ENCODE assay signal across 8 mouse cellular contexts in the genomic region with DNA sequence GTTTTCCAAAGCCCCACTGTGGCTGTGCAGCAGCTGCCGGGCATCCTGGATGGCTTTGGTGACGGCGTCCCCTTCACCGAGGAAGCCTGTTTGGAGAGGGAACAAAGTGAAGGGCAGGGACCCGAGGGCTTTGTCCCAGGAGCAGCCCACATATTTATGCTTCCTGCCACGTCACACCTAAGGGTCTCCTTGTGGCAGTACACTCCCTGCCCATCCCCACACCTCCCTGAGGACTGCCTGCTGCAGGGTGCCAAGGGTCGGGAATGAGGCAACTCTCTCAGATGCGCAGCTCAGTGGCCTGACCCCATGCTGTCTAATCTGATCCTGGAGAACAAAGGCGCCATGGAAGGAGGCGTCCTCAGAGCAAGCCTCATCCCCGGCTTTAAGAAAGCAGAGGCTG. TPM values are rescaled to one million over a fixed set of nuclear protein-coding genes. Genes with fewer than 3 reads are reported as not detected.
A peak's percentile ranks its signal among the peaks of the same experiment; 100 is the strongest.
DNase-seq lines count a peak whose midpoint lies in the region; ATAC-seq and TF ChIP-seq lines count a peak whose summit lies in the region.
"Had no signal": no experiment of that assay in that cellular context is flagged by ENCODE, and none has a peak within 500 bp of the region (broad histone marks: within the 10 kb centered on the region; RNA-seq: fewer than 3 reads in every experiment).

No protein-coding gene starts in this region.

- 70% methylated on average over 11 of the region's 11 CpGs for whole genome bisulfite sequencing in intestine, embryonic 16.5 days
- WGBS in intestine, embryonic 15.5 days: 70% methylated on average over 11 of the region's 11 CpGs
- WGBS in embryonic facial prominence, embryonic 10.5 days: 46% methylated on average over 11 of the region's 11 CpGs
- 36% methylated on average over 11 of the region's 11 CpGs for WGBS in forebrain, embryonic 16.5 days
- WGBS in liver, postnatal 0 days (ENCODE audit: insufficient replicate concordance): 76% methylated on average over 11 of the region's 11 CpGs

- H3K27me3 ChIP-seq in intestine, embryonic 16.5 days (replicated peaks; ENCODE audit: control insufficient read depth, insufficient read depth, low read length): no peaks in the 10 kb centered on the region
- H3K27me3 ChIP-seq in intestine, embryonic 15.5 days (replicated peaks): no peaks in the 10 kb centered on the region
- no peaks in the 10 kb centered on the region for H3K27me3 ChIP-seq in embryonic facial prominence, embryonic 10.5 days (replicated peaks; ENCODE audit: low read depth, poor library complexity, severe bottlenecking)
- no peaks in the 10 kb centered on the region for H3K27me3 ChIP-seq in forebrain, embryonic 16.5 days (replicated peaks; ENCODE audit: control insufficient read depth, insufficient read depth, low read length)
- H3K27me3 ChIP-seq in liver, postnatal 0 days (ENCODE audit: insufficient read depth, low read length): no peaks in the 10 kb centered on the region
- H3K27me3 ChIP-seq: embryonic facial prominence, embryonic 15.5 days had no signal

- no peak overlapping the region for H3K4me3 ChIP-seq in intestine, embryonic 16.5 days (ENCODE audit: low read length)
- no peak overlapping the region for H3K4me3 ChIP-seq in intestine, embryonic 15.5 days (replicated peaks)
- H3K4me3 ChIP-seq in embryonic facial prominence, embryonic 10.5 days: peak overlapping the region; percentile 22; the same call in 1 of the 2 replicates
- H3K4me3 ChIP-seq in forebrain, embryonic 16.5 days (replicated peaks; ENCODE audit: low read length): no peak overlapping the region
- no peak overlapping the region for H3K4me3 ChIP-seq in liver, postnatal 0 days (ENCODE audit: low read depth, low read length)

- H3K9me3 ChIP-seq in intestine, embryonic 16.5 days (ENCODE audit: control insufficient read depth, low read length): no peaks in the 10 kb centered on the region
- no peaks in the 10 kb centered on the region for H3K9me3 ChIP-seq in intestine, embryonic 15.5 days
- no peaks in the 10 kb centered on the region for H3K9me3 ChIP-seq in embryonic facial prominence, embryonic 10.5 days
- no peaks in the 10 kb centered on the region for H3K9me3 ChIP-seq in forebrain, embryonic 16.5 days (ENCODE audit: control insufficient read depth, low read length)
- H3K9me3 ChIP-seq in liver, postnatal 0 days (ENCODE audit: low read length): no peaks in the 10 kb centered on the region
- H3K9me3 ChIP-seq: embryonic facial prominence, embryonic 15.5 days had no signal

- no peak for TF ChIP-seq CTCF in liver, postnatal 0 days (IDR thresholded peaks at IDR 0.05; ENCODE audit: low read depth)

- H3K9ac ChIP-seq in intestine, embryonic 16.5 days (ENCODE audit: low read depth, low read length): peak overlapping the region; percentile 47; the same call in 1 of the 2 replicates
- no peak overlapping the region for H3K9ac ChIP-seq in intestine, embryonic 15.5 days
- peak overlapping the region; percentile 43; the same call in 1 of the 2 replicates for H3K9ac ChIP-seq in forebrain, embryonic 16.5 days (replicated peaks; ENCODE audit: low read depth, low read length)
- H3K9ac ChIP-seq in liver, postnatal 0 days (replicated peaks): no peak overlapping the region
- H3K9ac ChIP-seq: embryonic facial prominence, embryonic 15.5 days had no signal

- H3K4me2 ChIP-seq in intestine, embryonic 16.5 days (ENCODE audit: low read depth, low read length): no peak overlapping the region
- H3K4me2 ChIP-seq in intestine, embryonic 15.5 days (replicated peaks): no peak overlapping the region
- no peak overlapping the region for H3K4me2 ChIP-seq in forebrain, embryonic 16.5 days (ENCODE audit: low read length)
- H3K4me2 ChIP-seq in liver, postnatal 0 days (ENCODE audit: low read depth, low read length): peak overlapping the region; percentile 51; the same call in 1 of the 2 replicates
- H3K4me2 ChIP-seq: embryonic facial prominence, embryonic 15.5 days had no signal

- no peak for TF ChIP-seq EP300 in liver, postnatal 0 days (IDR thresholded peaks at IDR 0.05; ENCODE audit: low read depth)

- H3K36me3 ChIP-seq in intestine, embryonic 16.5 days (ENCODE audit: control insufficient read depth, insufficient read depth, low read length): peaks cover 12% of the 10 kb centered on the region
- peaks cover 26% of the 10 kb centered on the region; the same call in 1 of the 2 replicates for H3K36me3 ChIP-seq in intestine, embryonic 15.5 days
- peaks cover 85% of the 10 kb centered on the region for H3K36me3 ChIP-seq in embryonic facial prominence, embryonic 10.5 days (replicated peaks)
- H3K36me3 ChIP-seq in forebrain, embryonic 16.5 days (ENCODE audit: control insufficient read depth, insufficient read depth): no peaks in the 10 kb centered on the region
- H3K36me3 ChIP-seq in liver, postnatal 0 days (replicated peaks; ENCODE audit: insufficient read depth, low read length): 0 out of 2 replicates have a peak, but pooled peaks cover 10% of the 10 kb centered on the region

- no peak for DNase-seq in embryonic facial prominence, embryonic 10.5 days (ENCODE audit: low spot score)
- DNase-seq in liver, postnatal 0 days: no peak
- no peak for DNase-seq in spleen, adult 12 weeks (ENCODE audit: low spot score)
- no peak for DNase-seq in urinary bladder, postnatal 10 days (ENCODE audit: low spot score)

- H3K4me1 ChIP-seq in intestine, embryonic 16.5 days (ENCODE audit: control insufficient read depth, insufficient read depth, low read length): no peaks in the 10 kb centered on the region
- 0 out of 2 replicates have a peak, but pooled peaks cover 6% of the 10 kb centered on the region for H3K4me1 ChIP-seq in intestine, embryonic 15.5 days (replicated peaks)
- peaks cover 43% of the 10 kb centered on the region for H3K4me1 ChIP-seq in embryonic facial prominence, embryonic 10.5 days
- peaks cover 6% of the 10 kb centered on the region; the same call in 1 of the 2 replicates for H3K4me1 ChIP-seq in forebrain, embryonic 16.5 days (replicated peaks; ENCODE audit: control insufficient read depth, insufficient read depth, low read length)
- H3K4me1 ChIP-seq in liver, postnatal 0 days (ENCODE audit: insufficient read depth): 0 out of 2 replicates have a peak, but pooled peaks cover 4% of the 10 kb centered on the region

- H3K27ac ChIP-seq in intestine, embryonic 16.5 days (ENCODE audit: low read length): no peak overlapping the region
- no peak overlapping the region for H3K27ac ChIP-seq in intestine, embryonic 15.5 days
- H3K27ac ChIP-seq in embryonic facial prominence, embryonic 10.5 days (replicated peaks): peak overlapping the region; percentile 77
- H3K27ac ChIP-seq in forebrain, embryonic 16.5 days (ENCODE audit: low read length): no peak overlapping the region
- H3K27ac ChIP-seq in liver, postnatal 0 days (ENCODE audit: low read depth): no peak overlapping the region
- H3K27ac ChIP-seq: embryonic facial prominence, embryonic 15.5 days had no signal

- no peak for ATAC-seq in intestine, embryonic 16.5 days
- no peak for ATAC-seq in intestine, embryonic 15.5 days
- no peak for ATAC-seq in forebrain, embryonic 16.5 days
- no peak for ATAC-seq in liver, postnatal 0 days

RNA-seq across cellular contexts. Expression of a gene that starts 22.8 kb away (rescaled TPM):
- polyA plus RNA-seq in intestine, embryonic 16.5 days (2015; fragmentation: Nextera tagmentation; extraction: Ambion mirVana): 3.0 and 3.5 TPM in 2 replicates
- 3.3 and 3.5 TPM in 2 replicates for polyA plus RNA-seq in intestine, embryonic 15.5 days (2015; fragmentation: Nextera tagmentation; extraction: Ambion mirVana)
- polyA plus RNA-seq in embryonic facial prominence, embryonic 10.5 days (2016; fragmentation: Nextera tagmentation; extraction: Ambion mirVana): 2.6 and 3.3 TPM in 2 replicates
- polyA plus RNA-seq in forebrain, embryonic 16.5 days (2015; fragmentation: Nextera tagmentation; extraction: Ambion mirVana): 4.5 and 9.5 TPM in 2 replicates
- 39.5 and 39.6 TPM in 2 replicates for polyA plus RNA-seq in liver, postnatal 0 days (2015; fragmentation: Nextera tagmentation; extraction: Ambion mirVana)

RNA-seq across cellular contexts. Expression of a gene that starts 35.9 kb away (rescaled TPM):
- 1.3 and 6.7 TPM in 2 replicates for polyA plus RNA-seq in intestine, embryonic 16.5 days (2015; fragmentation: Nextera tagmentation; extraction: Ambion mirVana)
- polyA plus RNA-seq in intestine, embryonic 15.5 days (2015; fragmentation: Nextera tagmentation; extraction: Ambion mirVana): 2.7 and 8.5 TPM in 2 replicates
- 0.13 TPM in 1 of 2 replicates, not detected in the other for polyA plus RNA-seq in embryonic facial prominence, embryonic 10.5 days (2016; fragmentation: Nextera tagmentation; extraction: Ambion mirVana)
- 0.30 TPM in 1 of 2 replicates, not detected in the other for polyA plus RNA-seq in forebrain, embryonic 16.5 days (2015; fragmentation: Nextera tagmentation; extraction: Ambion mirVana)
- 0.64 and 0.88 TPM in 2 replicates for polyA plus RNA-seq in liver, postnatal 0 days (2015; fragmentation: Nextera tagmentation; extraction: Ambion mirVana)

RNA-seq across cellular contexts. Expression of a gene that starts 38.0 kb away (rescaled TPM):
- polyA plus RNA-seq in intestine, embryonic 16.5 days (2015; fragmentation: Nextera tagmentation; extraction: Ambion mirVana): 5.5 and 7.0 TPM in 2 replicates
- 9.0 and 11.4 TPM in 2 replicates for polyA plus RNA-seq in intestine, embryonic 15.5 days (2015; fragmentation: Nextera tagmentation; extraction: Ambion mirVana)
- polyA plus RNA-seq in embryonic facial prominence, embryonic 10.5 days (2016; fragmentation: Nextera tagmentation; extraction: Ambion mirVana): 12.1 and 18.1 TPM in 2 replicates
- polyA plus RNA-seq in forebrain, embryonic 16.5 days (2015; fragmentation: Nextera tagmentation; extraction: Ambion mirVana): 3.6 and 4.4 TPM in 2 replicates
- 1.3 and 1.9 TPM in 2 replicates for polyA plus RNA-seq in liver, postnatal 0 days (2015; fragmentation: Nextera tagmentation; extraction: Ambion mirVana)

Comparison
In these comparisons a context has a peak if more than half of its experiments do, and no peak if none do; other contexts are left out.
1. H3K9ac ChIP-seq: peak in intestine, embryonic 16.5 days (single experiment) and forebrain, embryonic 16.5 days (single experiment); none in intestine, embryonic 15.5 days (single experiment) and liver, postnatal 0 days (single experiment).